Mouse (Mus musculus) testis, adult 2 months (tissue): ENCODE results near the gene Catsperz.

Experiments used
- CTCF ChIP-seq: fragments of 200-500 bp; IDR thresholded peaks from 2 replicates; pipeline ENCODE4 v1.5.1; 2012; ENCODE audit warnings: low read depth, mild to moderate bottlenecking, inconsistent platforms, low read length, moderate library complexity; ENCODE audit not compliant: control insufficient read depth, insufficient read depth, insufficient replicate concordance
- POLR2A ChIP-seq: fragments of 200-500 bp; IDR thresholded peaks from 2 replicates; pipeline ENCODE4 v1.6.1; 2012; ENCODE audit warnings: low read depth, mild to moderate bottlenecking, inconsistent platforms, low read length, moderate library complexity; ENCODE audit not compliant: control insufficient read depth

DNA sequence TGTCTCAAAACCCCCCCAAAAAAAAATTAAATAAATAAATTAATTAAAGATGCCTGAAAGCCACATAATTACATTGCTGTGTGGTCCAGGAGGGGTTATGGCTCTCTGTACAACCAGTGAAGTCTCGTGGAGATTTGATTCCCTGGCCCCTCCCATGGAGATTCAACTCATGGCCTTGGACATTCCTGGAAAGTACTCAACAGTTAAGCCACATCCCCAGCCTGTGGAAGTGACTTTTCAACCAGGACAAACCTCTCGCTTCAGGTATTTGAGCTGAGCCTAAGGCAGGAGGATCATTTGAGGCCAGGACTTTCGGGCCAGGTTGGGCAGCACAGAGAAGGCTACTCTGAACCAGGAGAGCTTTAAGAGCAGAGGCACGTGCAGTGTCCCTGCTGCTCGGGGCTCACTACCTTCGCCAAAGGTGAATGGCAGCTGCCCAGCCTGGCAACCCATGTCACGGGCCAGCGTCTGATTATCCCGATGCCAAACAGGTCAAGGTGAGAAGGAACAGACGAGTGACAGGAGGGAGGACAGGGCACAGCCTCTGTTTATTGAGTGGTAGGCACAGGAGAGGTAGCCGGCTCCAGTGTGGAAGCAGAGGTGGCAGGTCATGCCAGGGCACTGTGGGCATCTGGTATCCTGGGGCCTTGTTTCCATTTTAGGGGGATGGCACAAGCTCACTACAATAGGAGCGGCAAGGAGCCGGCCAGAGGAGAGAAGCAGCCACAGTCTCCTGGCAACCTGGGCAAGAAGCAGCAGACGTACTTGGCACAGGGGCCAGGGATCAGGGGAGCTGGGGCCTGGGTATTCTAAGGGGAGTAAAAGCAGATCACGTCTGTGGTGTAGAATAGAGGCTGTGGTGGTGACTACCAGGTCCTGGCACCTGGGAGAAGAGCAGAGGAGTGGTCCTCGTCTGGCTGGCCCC, 12.6 kb upstream of the Catsperz start:
- no peak for TF ChIP-seq CTCF
- no peak for TF ChIP-seq POLR2A
